Mouse (Mus musculus): ENCODE data around the gene Lyve1. TPM values are rescaled to one million over a fixed set of nuclear protein-coding genes. Genes with fewer than 3 reads are reported as not detected.

Lyve1 gene
- polyA plus RNA-seq, 1 experiment from 2014 or later, result 0.41 TPM

- Histone ChIP-seq H3K4me1 (ENCODE audit: control insufficient read depth, insufficient read depth, low read length) (no peaks in the 10 kb centered on the region), H3K9ac (replicated peaks; ENCODE audit: low read length) (no peak overlapping the region), H3K27me3 (ENCODE audit: control insufficient read depth, insufficient read depth, low read length) (no peaks in the 10 kb centered on the region), H3K27ac (replicated peaks; ENCODE audit: low read depth, low read length) (no peak overlapping the region), H3K36me3 (replicated peaks; ENCODE audit: control insufficient read depth, insufficient read depth, low read depth, low read length) (no peaks in the 10 kb centered on the region), H3K4me2 (ENCODE audit: low read depth, low read length) (no peak overlapping the region), H3K4me3 (ENCODE audit: low read depth, low read length) (no peak overlapping the region), H3K9me3 (replicated peaks; ENCODE audit: control insufficient read depth, low read length) (no peaks in the 10 kb centered on the region)
- no peak for DNase-seq (ENCODE audit: low spot score)
- WGBS, result 56% methylated on average over 1 of the region's 1 CpGs
- no peak for ATAC-seq (replicated peaks; ENCODE audit: insufficient number of reproducible peaks, low FRiP score, low TSS enrichment, low read depth)
These were observed 14.7 kb downstream of the Lyve1 start for GRCm38 (mm10) chr7:110848371-110848770.

- Histone ChIP-seq H3K4me2 (ENCODE audit: low read depth, low read length) (no peak overlapping the region), H3K36me3 (replicated peaks; ENCODE audit: control insufficient read depth, insufficient read depth, low read depth, low read length) (no peaks in the 10 kb centered on the region), H3K27me3 (ENCODE audit: control insufficient read depth, insufficient read depth, low read length) (no peaks in the 10 kb centered on the region), H3K4me1 (ENCODE audit: control insufficient read depth, insufficient read depth, low read length) (no peaks in the 10 kb centered on the region), H3K27ac (replicated peaks; ENCODE audit: low read depth, low read length) (no peak overlapping the region), H3K4me3 (ENCODE audit: low read depth, low read length) (no peak overlapping the region), H3K9ac (replicated peaks; ENCODE audit: low read length) (no peak overlapping the region), H3K9me3 (replicated peaks; ENCODE audit: control insufficient read depth, low read length) (no peaks in the 10 kb centered on the region)
- ATAC-seq (replicated peaks; ENCODE audit: insufficient number of reproducible peaks, low FRiP score, low TSS enrichment, low read depth) (no peak), DNase-seq (ENCODE audit: low spot score) (no peak)
- WGBS, result 71% methylated on average over 2 of the region's 2 CpGs
These were observed 15.7 kb downstream of the Lyve1 start for GRCm38 (mm10) chr7:110847321-110847720.

DNA sequence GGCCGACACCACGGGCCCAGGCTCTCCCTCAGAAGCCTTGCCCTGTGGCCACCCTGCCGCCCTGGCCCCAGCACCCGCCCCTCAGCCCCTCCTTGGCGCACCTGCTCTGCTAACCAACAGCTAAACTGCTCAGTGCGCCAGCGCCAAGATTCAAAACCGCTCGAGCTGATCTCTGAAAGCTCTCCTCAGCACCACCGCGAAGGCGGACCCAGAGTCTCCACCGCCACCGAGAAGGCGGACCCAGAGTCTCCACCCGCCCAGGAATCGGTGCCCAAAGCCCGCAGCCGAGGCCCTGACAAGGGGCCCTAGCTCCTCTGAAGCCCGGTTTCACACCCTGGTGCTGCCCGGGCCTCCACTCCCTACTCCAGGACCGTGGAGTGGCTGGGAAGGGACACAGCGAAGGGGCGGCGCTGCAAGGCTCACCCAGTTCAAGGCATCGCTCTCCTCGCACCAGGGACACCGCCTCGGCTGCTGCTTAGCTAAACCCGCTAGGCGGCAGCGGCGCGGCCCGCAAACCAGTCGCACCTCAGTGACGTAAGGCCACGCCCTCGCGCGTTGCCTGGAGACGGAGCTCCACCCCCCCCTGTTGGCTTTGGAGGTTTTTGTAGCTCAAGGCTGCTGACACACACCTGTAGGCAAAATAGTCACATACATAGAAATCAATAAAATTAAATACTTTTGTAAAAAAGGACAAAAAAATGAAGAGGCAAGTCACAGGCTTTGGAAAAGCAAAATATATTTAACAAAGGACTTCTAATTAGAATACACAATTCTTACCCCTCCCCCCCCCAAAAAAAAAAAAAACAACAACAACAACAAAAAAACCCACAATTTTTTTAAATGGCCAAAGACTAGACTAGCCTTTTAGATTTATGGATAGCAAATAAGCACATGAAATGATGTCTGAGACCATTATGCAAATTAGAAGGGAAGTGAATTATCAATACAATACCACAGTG, 18.8 kb downstream of the Lyve1 start, which contains the start of gene Rnf141:
Gene Rnf141, minus strand, starts transcription at position 542 of the 959 bp plus-strand sequence.
- Histone ChIP-seq H3K4me3 (ENCODE audit: low read depth, low read length) (peak within 1 kb of the TSS; percentile 77), H3K9ac (replicated peaks; ENCODE audit: low read length) (peak within 1 kb of the TSS; percentile 88), H3K9me3 (replicated peaks; ENCODE audit: control insufficient read depth, low read length) (no peaks in the 10 kb centered on the region), H3K27me3 (ENCODE audit: control insufficient read depth, insufficient read depth, low read length) (no peaks in the 10 kb centered on the region), H3K4me1 (ENCODE audit: control insufficient read depth, insufficient read depth, low read length) (no peaks in the 10 kb centered on the region), H3K36me3 (replicated peaks; ENCODE audit: control insufficient read depth, insufficient read depth, low read depth, low read length) (no peaks in the 10 kb centered on the region), H3K27ac (replicated peaks; ENCODE audit: low read depth, low read length) (peak within 1 kb of the TSS; percentile 76), H3K4me2 (ENCODE audit: low read depth, low read length) (peak within 1 kb of the TSS; percentile 64)
- DNase-seq (ENCODE audit: low spot score) (peak; percentile 96), ATAC-seq (replicated peaks; ENCODE audit: insufficient number of reproducible peaks, low FRiP score, low TSS enrichment, low read depth) (peak; percentile 94)
- WGBS, result under 1% methylated on average over 42 of the region's 42 CpGs

- H3K36me3 ChIP-seq (replicated peaks; ENCODE audit: control insufficient read depth, insufficient read depth, low read depth, low read length), result no peaks in the 10 kb centered on the region
- WGBS, result 79% methylated on average over 4 of the region's 4 CpGs
- H3K27ac ChIP-seq (replicated peaks; ENCODE audit: low read depth, low read length), result no peak overlapping the region
- no peaks in the 10 kb centered on the region for H3K4me1 ChIP-seq (ENCODE audit: control insufficient read depth, insufficient read depth, low read length)
- no peak overlapping the region for H3K9ac ChIP-seq (replicated peaks; ENCODE audit: low read length)
- H3K27me3 ChIP-seq (ENCODE audit: control insufficient read depth, insufficient read depth, low read length), result no peaks in the 10 kb centered on the region
- no peak overlapping the region for H3K4me2 ChIP-seq (ENCODE audit: low read depth, low read length)
- no peak overlapping the region for H3K4me3 ChIP-seq (ENCODE audit: low read depth, low read length)
- DNase-seq (ENCODE audit: low spot score), result no peak
- no peak for ATAC-seq (replicated peaks; ENCODE audit: insufficient number of reproducible peaks, low FRiP score, low TSS enrichment, low read depth)
- no peaks in the 10 kb centered on the region for H3K9me3 ChIP-seq (replicated peaks; ENCODE audit: control insufficient read depth, low read length)
These were observed 22.7 kb downstream of the Lyve1 start for GRCm38 (mm10) chr7:110840332-110840731.

GRCm38 (mm10) chr7:110834522-110834921, 28.5 kb downstream of the Lyve1 start:
- no peak overlapping the region for H3K27ac ChIP-seq (replicated peaks; ENCODE audit: low read depth, low read length)
- no peak overlapping the region for H3K9ac ChIP-seq (replicated peaks; ENCODE audit: low read length)
- DNase-seq (ENCODE audit: low spot score) (no peak), ATAC-seq (replicated peaks; ENCODE audit: insufficient number of reproducible peaks, low FRiP score, low TSS enrichment, low read depth) (no peak)
- H3K27me3 ChIP-seq (ENCODE audit: control insufficient read depth, insufficient read depth, low read length), result no peaks in the 10 kb centered on the region
- H3K36me3 ChIP-seq (replicated peaks; ENCODE audit: control insufficient read depth, insufficient read depth, low read depth, low read length), result no peaks in the 10 kb centered on the region
- no peak overlapping the region for H3K4me3 ChIP-seq (ENCODE audit: low read depth, low read length)
- no peak overlapping the region for H3K4me2 ChIP-seq (ENCODE audit: low read depth, low read length)
- no peaks in the 10 kb centered on the region for H3K4me1 ChIP-seq (ENCODE audit: control insufficient read depth, insufficient read depth, low read length)
- WGBS, result 51% methylated on average over 3 of the region's 3 CpGs
- H3K9me3 ChIP-seq (replicated peaks; ENCODE audit: control insufficient read depth, low read length), result no peaks in the 10 kb centered on the region

- Histone ChIP-seq H3K27me3 (ENCODE audit: control insufficient read depth, insufficient read depth, low read length) (no peaks in the 10 kb centered on the region), H3K4me1 (ENCODE audit: control insufficient read depth, insufficient read depth, low read length) (no peaks in the 10 kb centered on the region), H3K9ac (replicated peaks; ENCODE audit: low read length) (no peak overlapping the region), H3K36me3 (replicated peaks; ENCODE audit: control insufficient read depth, insufficient read depth, low read depth, low read length) (no peaks in the 10 kb centered on the region), H3K4me3 (ENCODE audit: low read depth, low read length) (no peak overlapping the region), H3K27ac (replicated peaks; ENCODE audit: low read depth, low read length) (no peak overlapping the region), H3K4me2 (ENCODE audit: low read depth, low read length) (no peak overlapping the region), H3K9me3 (replicated peaks; ENCODE audit: control insufficient read depth, low read length) (no peaks in the 10 kb centered on the region)
- 90% methylated on average over 1 of the region's 1 CpGs for WGBS
- DNase-seq (ENCODE audit: low spot score), result no peak
- no peak for ATAC-seq (replicated peaks; ENCODE audit: insufficient number of reproducible peaks, low FRiP score, low TSS enrichment, low read depth)
These were observed 29.0 kb downstream of the Lyve1 start for GRCm38 (mm10) chr7:110834018-110834417.

DNA sequence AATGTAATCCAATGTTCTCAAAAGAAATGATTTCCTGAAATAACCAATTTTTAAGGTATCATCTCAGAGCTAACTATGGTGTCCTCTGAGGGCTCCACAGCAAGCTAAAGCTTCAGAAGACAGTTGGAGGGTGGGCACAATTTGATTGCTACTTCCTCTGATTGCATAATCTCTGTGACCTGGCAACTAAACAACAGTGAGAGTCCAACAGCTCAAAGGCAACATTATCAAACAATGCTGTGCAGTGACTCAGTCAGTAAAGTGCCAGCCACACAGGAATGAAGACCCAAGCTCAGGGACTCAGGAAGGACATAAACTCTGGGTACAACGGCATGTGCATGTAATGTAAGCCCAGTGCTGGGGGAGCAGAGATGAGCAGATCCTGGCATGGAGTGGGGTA, 30.0 kb downstream of the Lyve1 start:
- DNase-seq (ENCODE audit: low spot score), result no peak
- no peak overlapping the region for H3K4me2 ChIP-seq (ENCODE audit: low read depth, low read length)
- H3K9me3 ChIP-seq (replicated peaks; ENCODE audit: control insufficient read depth, low read length), result no peaks in the 10 kb centered on the region
- ATAC-seq (replicated peaks; ENCODE audit: insufficient number of reproducible peaks, low FRiP score, low TSS enrichment, low read depth), result no peak
- no peaks in the 10 kb centered on the region for H3K4me1 ChIP-seq (ENCODE audit: control insufficient read depth, insufficient read depth, low read length)
- H3K36me3 ChIP-seq (replicated peaks; ENCODE audit: control insufficient read depth, insufficient read depth, low read depth, low read length), result no peaks in the 10 kb centered on the region
- 96% methylated on average over 1 of the region's 1 CpGs for WGBS
- no peaks in the 10 kb centered on the region for H3K27me3 ChIP-seq (ENCODE audit: control insufficient read depth, insufficient read depth, low read length)
- H3K9ac ChIP-seq (replicated peaks; ENCODE audit: low read length), result no peak overlapping the region
- no peak overlapping the region for H3K4me3 ChIP-seq (ENCODE audit: low read depth, low read length)
- no peak overlapping the region for H3K27ac ChIP-seq (replicated peaks; ENCODE audit: low read depth, low read length)
